Mouse (Mus musculus) gastrocnemius, postnatal 14 days (tissue): ENCODE data around the gene Psme4. TPM values are rescaled to one million over a fixed set of nuclear protein-coding genes. Genes with fewer than 3 reads are reported as not detected.

Experiments used
- DNase-seq: peaks from one replicate; pipeline ENCODE4 v3.0.0; 2021; ENCODE audit warnings: mixed read lengths
- intact Hi-C: fragments of 180-260 bp; cut with DNase I; formaldehyde crosslinking; loops from one replicate; pipeline ENCODE4 v1.15.1; 2025; ENCODE audit warnings: low total_unique reads
- total RNA-seq, 2 experiments: library from RNA; stranded (reverse); gene quantifications; 2 replicates each; pipeline ENCODE4 v1.2.3; 2021

Psme4 gene
- total RNA-seq, 2 experiments from 2014 or later: 79.1 to 91.1 TPM

DNA sequence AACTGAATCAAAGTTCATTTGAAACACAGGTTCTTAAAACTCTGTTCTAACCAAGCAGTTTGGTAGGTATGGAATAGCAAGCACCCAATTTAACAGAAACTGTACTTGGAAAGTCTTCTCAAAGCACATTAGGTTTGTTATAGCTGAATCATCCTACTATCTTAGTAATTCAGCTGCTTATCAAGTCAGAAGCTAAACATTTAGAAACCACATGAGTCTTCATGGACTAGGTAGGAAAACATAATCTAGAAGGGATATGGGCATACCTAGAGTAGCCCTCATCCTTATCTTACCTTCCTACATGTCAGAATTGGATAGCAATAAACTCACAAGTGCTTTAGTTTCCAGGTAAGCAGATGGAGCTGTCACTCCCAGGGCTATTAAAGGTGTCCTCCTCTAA is 156.6 kb downstream of the Psme4 start:
- DNase-seq: no peak
- intact Hi-C loops: no loop called here

DNA sequence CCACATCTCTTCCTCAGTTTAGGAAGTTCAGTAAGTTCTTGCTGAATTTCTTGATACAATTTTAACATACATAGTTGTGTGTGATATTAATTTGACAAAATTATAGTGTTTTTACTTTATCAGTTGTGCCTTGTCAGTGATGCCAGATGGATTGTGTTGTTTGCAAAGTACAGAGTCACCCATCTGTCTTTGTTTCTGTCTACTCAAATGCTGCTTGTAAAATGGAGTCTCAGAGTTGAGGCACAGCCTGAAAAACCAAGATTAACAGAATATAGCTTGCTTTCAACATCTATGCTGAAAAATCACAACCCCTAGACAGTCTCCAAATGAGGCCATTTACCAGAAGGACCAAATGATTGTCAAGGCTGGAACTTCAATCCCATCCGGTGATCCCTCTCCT is 157.0 kb downstream of the Psme4 start:
- intact Hi-C loops: no loop called here

More for the DNA sequence above, 157.0 kb downstream of the Psme4 start:
- DNase-seq: no peak

Other genes with a start within 250 kb of the Psme4 start
- gene Acyp2, start 122.1 kb upstream of the Psme4 start, total RNA-seq: 10 to 100 TPM; 53.3 to 56.9 TPM
- under 1 TPM in 1 of 2 experiments, not detected in 1; 0.06 TPM for gene Gpr75, start 113.6 kb downstream of the Psme4 start, total RNA-seq
- gene Asb3, start 113.7 kb downstream of the Psme4 start, total RNA-seq: 1 to 10 TPM; 5.0 to 5.1 TPM
- gene Erlec1, start 182.6 kb downstream of the Psme4 start, total RNA-seq: 10 to 100 TPM; 29.3 to 34.8 TPM
- gene Chac2, start 214.6 kb downstream of the Psme4 start, total RNA-seq: 10 to 100 TPM; 12.3 to 15.2 TPM